Mouse (Mus musculus): ENCODE measurements at regions not wholly inside any gene's neighbourhood (a gene's known extent, or its start where the extent isn't known, plus 50 kb on each side); places are given as distances from the start of the nearest gene placed in this dataset.

GRCm38 (mm10) chr14:76295411-76296169, 119.2 kb upstream of the Tsc22d1 start:
- in situ Hi-C loops (cut with MboI, MseI) = no loop called here

- in situ Hi-C loops (cut with MboI, MseI) = no loop called here
These were observed 116.9 kb upstream of the Tsc22d1 start for GRCm38 (mm10) chr14:76297864-76298263.

DNA sequence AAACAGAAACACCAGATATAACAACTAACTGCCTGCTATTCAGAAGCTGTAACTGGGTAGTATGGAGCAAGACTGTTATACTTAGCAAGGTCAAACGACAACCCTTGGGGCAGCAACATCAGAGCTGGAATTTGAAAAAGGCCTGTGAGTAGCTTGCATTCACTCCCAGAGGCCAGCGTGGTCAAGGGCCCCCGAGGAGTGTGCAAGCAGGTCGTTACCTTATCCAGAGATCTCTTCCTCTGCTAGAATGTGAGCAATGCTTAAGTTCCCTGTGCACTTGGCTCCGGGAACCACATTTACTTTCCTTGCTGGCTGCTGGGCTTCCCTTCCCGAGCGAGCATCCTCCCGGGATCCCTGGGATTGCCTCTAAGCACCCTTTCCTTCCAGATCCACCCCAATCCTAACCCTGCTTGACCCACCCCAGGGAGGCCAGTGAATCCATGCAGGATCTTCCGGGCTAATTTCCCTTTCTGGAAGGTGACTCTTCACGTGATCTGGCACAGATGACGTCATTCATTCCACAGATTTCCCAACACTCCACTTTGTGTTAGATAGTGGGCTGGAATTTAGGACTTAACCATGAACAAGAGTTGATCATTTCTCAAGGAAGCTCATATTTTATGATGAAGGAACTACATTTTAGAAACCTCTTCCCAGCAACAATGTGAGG, 112.3 kb upstream of the Tsc22d1 start:
- in situ Hi-C loops (cut with MboI, MseI) = loop anchor here in 1 of 2 experiments (10.0 kb wide), 1 partner anchor 1082 kb away; no protein-coding TSS in a partner anchor

DNA sequence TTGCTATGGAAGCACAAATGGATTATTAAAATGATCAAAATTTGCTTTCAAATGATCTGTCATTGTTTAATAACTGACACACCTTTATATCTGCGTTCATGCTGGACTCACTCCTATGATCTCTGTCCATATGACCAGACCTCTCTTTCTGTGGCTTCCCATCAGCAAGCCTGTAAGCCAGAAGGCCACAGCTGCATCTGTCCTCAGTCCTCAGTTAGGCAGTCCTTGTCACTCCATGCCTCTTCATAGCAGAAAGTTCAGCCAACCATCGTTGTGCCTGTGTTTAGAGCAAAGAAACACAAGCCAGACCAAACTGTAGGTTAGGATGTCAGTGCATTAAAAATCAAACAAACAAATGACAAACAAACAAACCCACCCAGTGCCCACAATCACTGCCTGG, 107.2 kb upstream of the Tsc22d1 start:
- in situ Hi-C loops (cut with MboI, MseI) = loop anchor here in 1 of 2 experiments (10.0 kb wide), 1 partner anchor 1077 kb away; no protein-coding TSS in a partner anchor

GRCm38 (mm10) chr14:76308188-76308812, 106.5 kb upstream of the Tsc22d1 start:
- in situ Hi-C loops (cut with MboI, MseI) = loop anchor here in 1 of 2 experiments (10.0 kb wide), 1 partner anchor 1077 kb away; no protein-coding TSS in a partner anchor

DNA sequence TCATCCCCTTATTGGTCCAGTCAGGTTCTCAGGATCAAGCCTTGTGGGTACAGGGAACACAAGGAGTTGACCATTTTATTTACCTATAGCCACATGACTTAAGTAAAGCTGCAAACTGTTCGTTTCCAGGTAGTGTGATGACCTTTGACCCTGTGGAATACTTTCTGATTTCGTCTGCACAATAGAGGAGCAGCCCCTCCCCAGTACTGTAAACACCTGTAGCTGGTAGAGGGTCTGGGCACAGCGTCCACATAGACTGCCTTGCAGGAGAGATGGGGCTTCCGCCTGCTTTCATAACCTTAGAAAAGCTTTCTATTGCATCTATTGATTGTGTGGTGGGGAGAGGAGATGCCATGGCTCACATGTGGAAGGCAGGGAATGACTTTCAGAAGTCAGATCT, 105.2 kb upstream of the Tsc22d1 start:
- in situ Hi-C loops (cut with MboI, MseI) = loop anchor here in 1 of 2 experiments (10.0 kb wide), 1 partner anchor 1075 kb away; no protein-coding TSS in a partner anchor

DNA sequence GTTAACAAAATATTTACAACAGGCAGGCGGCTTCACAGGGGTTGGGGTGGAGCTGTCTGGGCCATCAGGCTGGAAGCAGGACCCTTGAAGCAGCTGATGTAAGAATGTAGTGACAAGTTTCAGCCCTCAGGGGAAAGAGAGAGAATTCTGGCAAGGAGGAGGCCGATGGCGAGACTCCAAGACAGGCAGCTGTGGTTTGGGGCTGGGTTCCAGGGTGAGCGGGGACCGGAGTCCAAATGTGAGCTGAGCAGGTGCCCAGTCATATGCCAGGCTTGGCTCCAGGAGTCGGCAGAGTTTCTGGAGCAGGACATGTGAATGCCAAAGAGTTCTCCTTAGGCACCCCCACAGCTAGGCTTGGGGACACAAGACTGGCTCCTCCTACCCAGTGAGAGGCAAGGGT, 104.5 kb upstream of the Tsc22d1 start:
- in situ Hi-C loops (cut with MboI, MseI) = no loop called here

DNA sequence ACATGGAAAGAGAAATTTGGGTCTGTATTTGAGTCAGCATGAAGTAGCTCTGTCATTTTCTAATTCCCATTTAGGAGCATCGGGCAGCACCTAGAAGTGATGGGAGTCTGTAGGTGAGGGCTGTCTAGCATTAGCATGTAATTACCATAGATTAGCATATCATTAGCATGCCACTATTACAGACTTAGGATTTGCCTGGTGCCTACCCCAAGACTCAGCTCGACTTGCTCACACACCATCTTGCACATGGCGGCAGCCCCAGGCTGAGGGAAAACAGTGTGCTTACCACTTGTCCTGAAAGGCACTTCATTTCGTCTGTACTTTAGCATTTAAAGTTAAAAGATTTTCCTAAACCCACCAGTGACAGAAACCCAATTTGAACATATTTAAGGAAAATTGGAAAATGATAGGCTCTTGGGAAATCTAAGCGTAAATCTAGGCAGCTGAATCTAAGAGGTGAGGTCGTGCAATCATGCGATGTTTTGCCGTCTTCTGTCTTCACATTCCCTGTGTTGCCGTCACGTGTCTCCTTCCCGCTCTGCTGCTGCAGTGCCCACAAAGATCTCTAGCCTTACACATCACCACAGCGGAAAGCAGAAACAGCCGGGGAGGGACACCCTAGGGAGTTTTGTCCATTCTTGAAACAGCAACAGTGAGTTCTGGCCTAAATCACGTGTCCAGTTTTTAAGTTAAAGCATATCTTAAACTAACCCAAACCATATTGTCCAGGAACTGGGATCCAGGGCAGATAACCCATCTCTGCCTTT, 101.2 kb upstream of the Tsc22d1 start:
- in situ Hi-C loops (cut with MboI, MseI) = no loop called here

GRCm38 (mm10) chr14:76318438-76318837, 96.3 kb upstream of the Tsc22d1 start:
- in situ Hi-C loops (cut with MboI, MseI) = no loop called here

DNA sequence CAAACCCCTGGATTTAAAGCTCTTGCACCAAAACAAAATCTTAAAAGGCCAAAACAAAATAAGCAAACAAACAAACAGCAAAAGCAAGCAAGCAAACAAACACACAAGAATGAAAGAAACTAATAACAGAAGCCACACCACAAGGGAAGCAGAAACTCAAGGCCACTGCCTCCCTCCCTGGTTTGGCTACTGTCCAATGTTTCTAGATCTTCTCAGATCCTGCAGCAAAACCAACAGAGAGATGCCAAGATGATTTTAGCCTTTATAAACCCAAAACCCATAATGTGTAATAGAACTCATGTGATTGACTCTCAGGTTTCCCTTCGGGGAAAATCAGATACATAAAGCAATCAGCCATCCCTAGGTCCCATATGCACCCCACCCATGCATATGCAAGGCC, 90.5 kb upstream of the Tsc22d1 start:
- in situ Hi-C loops (cut with MboI, MseI) = no loop called here

DNA sequence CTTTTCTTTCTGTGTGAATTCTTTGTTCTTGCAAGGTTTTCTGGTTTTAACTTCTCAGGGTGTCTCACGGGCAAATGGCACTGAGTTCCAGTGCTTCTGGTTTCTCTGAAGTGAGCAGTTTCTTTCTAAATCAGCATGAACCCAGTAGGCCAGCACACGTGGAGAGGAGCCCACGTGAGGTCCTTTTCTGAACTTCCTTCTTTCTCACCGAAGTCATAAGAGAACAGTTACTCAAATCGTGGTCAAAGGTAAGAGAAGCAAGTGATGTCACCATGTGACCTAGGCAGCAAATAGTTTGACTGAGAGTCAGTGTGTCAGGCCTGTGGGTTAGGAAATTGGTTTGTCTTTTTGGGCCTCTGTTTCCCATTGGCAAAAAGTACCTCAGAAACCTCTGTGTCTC, 84.8 kb upstream of the Tsc22d1 start:
- in situ Hi-C loops (cut with MboI, MseI) = loop anchor here in 1 of 2 experiments (5.0 kb wide), 1 partner anchor 178 kb away; no protein-coding TSS in a partner anchor

DNA sequence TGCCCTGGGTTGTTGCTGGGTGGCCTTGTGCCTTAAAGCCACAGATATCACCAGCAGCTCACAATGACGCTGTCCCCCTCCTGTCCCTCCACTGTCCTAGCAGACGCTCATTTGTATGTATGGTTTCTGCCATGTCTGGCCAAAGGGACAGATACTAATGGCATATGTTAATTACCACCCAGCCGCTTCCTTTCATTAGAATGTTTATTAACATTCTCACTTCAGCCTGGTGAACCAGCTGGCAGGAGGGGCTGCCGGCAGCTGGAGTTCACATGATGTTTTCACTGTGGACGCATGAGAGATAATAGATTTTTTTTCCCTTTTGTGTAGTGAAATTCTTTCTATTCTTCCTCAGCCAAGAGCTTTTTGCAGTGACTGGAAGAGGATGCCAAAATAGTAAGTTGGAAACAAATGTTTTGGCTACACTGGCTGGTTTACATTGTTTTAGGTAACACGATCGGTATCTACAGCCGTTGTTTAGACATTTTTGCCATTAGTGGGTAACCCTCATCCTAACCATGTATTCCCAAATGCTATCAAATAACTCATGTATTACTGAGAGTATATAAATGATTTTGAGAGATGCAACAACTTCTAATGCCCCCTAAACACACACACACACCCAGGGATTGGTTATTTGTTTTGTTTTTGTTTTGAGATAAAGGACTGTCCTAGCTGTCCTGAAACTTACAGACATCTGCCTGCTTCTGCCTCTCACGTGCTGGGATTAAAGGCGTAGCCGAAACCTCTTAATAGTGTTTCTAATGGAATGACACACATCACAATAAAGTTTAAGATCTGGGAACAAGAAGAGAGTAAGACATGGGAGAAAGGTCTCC, 83.0 kb upstream of the Tsc22d1 start:
- in situ Hi-C loops (cut with MboI, MseI) = loop anchor here in 1 of 2 experiments (5.0 kb wide), 1 partner anchor 179 kb away; no protein-coding TSS in a partner anchor

- in situ Hi-C loops (cut with MboI, MseI) = loop anchor here in 1 of 2 experiments (5.0 kb wide), 1 partner anchor 180 kb away; no protein-coding TSS in a partner anchor
These were observed 82.4 kb upstream of the Tsc22d1 start for GRCm38 (mm10) chr14:76332336-76332703.

DNA sequence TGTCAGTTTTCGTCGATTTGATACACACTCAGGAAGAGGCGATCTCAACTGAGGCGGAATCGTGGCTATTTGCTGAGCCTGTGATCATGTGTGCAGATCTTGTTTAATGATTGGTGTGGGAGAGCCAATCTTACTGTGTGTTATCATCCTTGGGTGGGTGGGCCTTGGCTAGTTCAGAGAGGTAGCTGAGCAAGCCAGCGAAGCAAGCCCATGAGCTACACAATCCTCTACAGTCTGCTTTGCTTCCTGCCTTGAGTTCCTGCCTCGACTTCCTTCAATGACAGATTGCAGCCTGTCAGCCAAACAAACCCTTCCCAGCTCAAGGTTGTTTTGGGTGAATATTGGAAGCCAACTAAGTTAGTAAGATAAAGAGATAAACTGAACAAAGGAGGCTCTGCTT, 74.0 kb upstream of the Tsc22d1 start:
- in situ Hi-C loops (cut with MboI, MseI) = no loop called here

DNA sequence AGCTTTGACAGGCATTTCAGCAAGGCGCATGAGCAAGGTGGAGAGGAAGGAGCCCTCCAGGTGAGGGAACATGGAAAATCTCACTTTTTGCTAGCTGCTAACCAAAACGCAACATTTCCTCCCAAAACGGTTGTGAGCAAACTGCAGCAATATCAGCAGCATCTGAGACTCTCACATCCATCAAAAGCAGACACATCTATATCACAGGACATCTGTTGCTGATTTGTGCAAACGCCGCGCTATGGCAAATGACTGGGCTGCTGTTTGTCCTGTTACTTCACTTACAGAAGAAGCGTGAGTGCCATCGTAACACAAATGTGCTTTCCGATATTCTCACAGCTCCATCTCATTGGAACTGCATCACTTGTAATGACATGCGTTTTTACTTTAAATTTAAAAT, 73.5 kb upstream of the Tsc22d1 start:
- in situ Hi-C loops (cut with MboI, MseI) = no loop called here

- in situ Hi-C loops (cut with MboI, MseI) = loop anchor here in 1 of 2 experiments (5.0 kb wide), 1 partner anchor 100 kb away; no protein-coding TSS in a partner anchor
These were observed 62.9 kb upstream of the Tsc22d1 start for GRCm38 (mm10) chr14:76351856-76352255.

- in situ Hi-C loops (cut with MboI, MseI) = no loop called here
These were observed 58.6 kb upstream of the Tsc22d1 start for GRCm38 (mm10) chr14:76356161-76356560.

GRCm38 (mm10) chr14:76359837-76360410, 54.8 kb upstream of the Tsc22d1 start:
- in situ Hi-C loops (cut with MboI, MseI) = no loop called here

DNA sequence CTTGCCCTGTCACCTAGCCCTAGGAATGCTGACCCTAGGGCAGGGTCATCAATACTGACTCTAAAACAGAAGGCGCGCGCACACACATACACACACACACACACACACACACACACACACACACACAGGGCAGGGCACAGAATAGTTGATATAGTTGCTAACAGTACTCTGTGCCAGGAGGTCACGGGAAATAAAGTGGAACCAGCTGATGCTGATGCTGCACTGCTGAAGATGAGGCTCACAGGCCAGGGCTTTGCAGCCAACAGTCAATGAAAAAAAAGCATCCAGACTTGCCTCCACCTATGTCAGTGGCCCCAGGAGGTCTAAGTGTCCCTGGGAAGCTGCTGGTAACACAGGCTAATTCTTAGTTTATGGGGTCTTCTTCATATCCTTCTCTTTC, 50.7 kb upstream of the Tsc22d1 start:
- in situ Hi-C loops (cut with MboI, MseI) = no loop called here

Data from T-helper 17 cell (primary cell).